Mouse (Mus musculus) erythroblast, adult 5-6 weeks (primary cell): ENCODE measurements around the gene Tbpl1. TPM values are rescaled to one million over a fixed set of nuclear protein-coding genes. Genes with fewer than 3 reads are reported as not detected.

Experiments used
- total RNA-seq, 2 experiments: library from RNA; stranded (forward) in 1 of 2; stranded (reverse) in 1 of 2; fragments of 150-400 nt in 1 of 2; fragments of 200-764, 138-1000 nt in 1 of 2; gene quantifications; 2 replicates each; pipeline versions ENCODE4 v1.2.3 to v1.2.4; 2015 to 2017; ENCODE audit warnings: low replicate concordance in 2 of 2

Tbpl1 gene
- total RNA-seq, 2 experiments from 2014 or later: 14.4 to 17.9 TPM

Other genes with a start within 250 kb of the Tbpl1 start
- not detected in 2 replicates for gene Slc2a12, start 86.9 kb downstream of the Tbpl1 start, total RNA-seq (2015; ENCODE audit: low replicate concordance)
- gene Slc2a12, start 86.9 kb downstream of the Tbpl1 start, total RNA-seq (2017; ENCODE audit: low replicate concordance): not detected in 2 replicates
- gene Tcf21, start 88.2 kb upstream of the Tbpl1 start, total RNA-seq (2015; ENCODE audit: low replicate concordance): not detected in 2 replicates
- not detected in 2 replicates for gene Tcf21, start 88.2 kb upstream of the Tbpl1 start, total RNA-seq (2017; ENCODE audit: low replicate concordance)